Mouse (Mus musculus) liver, postnatal 0 days (tissue): Measurements from ENCODE around the gene 4933427D14Rik.

Source experiments
- CTCF ChIP-seq: sonication (generic); IDR thresholded peaks from 2 replicates; pipeline ENCODE4 v1.5.1; 2016; ENCODE audit warnings: antibody characterized with exemption, low read depth
- EP300 ChIP-seq: IDR thresholded peaks from 2 replicates; pipeline ENCODE4 v1.6.1; 2016; ENCODE audit warnings: antibody characterized with exemption, low read depth, mild to moderate bottlenecking

DNA sequence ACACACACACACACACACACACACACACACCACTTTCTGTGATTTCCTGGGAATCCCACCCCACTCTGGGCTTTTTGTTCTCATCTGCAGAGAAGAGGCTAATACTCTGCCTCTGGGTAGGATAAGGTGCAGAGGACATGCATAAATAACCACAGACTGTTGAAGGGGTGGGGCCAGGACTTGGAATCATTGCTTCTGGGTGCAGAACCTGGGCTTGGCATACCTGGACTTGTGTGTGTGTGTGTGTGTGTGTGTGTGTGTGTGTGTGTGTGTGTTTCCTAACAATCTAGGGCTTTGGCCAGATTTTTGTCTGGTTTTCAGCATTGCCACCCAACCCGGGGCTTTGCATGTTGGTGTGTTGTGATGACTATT is 61.4 kb downstream of the 4933427D14Rik start:
- no peak for TF ChIP-seq CTCF
- TF ChIP-seq EP300, result no peak
